Mouse (Mus musculus) heart, postnatal 0 days (tissue): ENCODE data around the gene Fgf8. TPM values are rescaled to one million over a fixed set of nuclear protein-coding genes. Genes with fewer than 3 reads are reported as not detected.

Experiments used
- ATAC-seq: fragments of 200-750 bp; cut with Nextera tagmentation; 2 replicates; pipeline ENCODE4 v1.8.0; 2017; ENCODE audit warnings: low read depth, moderate number of reproducible peaks, moderate library complexity; ENCODE audit not compliant: insufficient read depth
- DNase-seq: peaks from one replicate; pipeline ENCODE4 v3.0.0-alpha.2; 2016; ENCODE audit warnings: low spot score
- H3K27ac ChIP-seq: fragments of 300-500 bp; sonication (generic); 2 replicates; pipeline ENCODE4 v1.5.1; 2014; ENCODE audit warnings: low read depth, mild to moderate bottlenecking
- H3K27me3 ChIP-seq: fragments of 300-500 bp; sonication (generic); 2 replicates; pipeline ENCODE4 v1.6.1; 2014; ENCODE audit warnings: low read length, mixed read lengths; ENCODE audit not compliant: control insufficient read depth, insufficient read depth
- H3K36me3 ChIP-seq: fragments of 300-500 bp; sonication (generic); replicated peaks from 2 replicates; pipeline ENCODE4 v1.6.1; 2014; ENCODE audit warnings: low read length, mixed read lengths; ENCODE audit not compliant: control insufficient read depth, insufficient read depth
- H3K4me1 ChIP-seq: fragments of 300-500 bp; sonication (generic); 2 replicates; pipeline ENCODE4 v1.6.1; 2014; ENCODE audit warnings: antibody characterized with exemption; ENCODE audit not compliant: control insufficient read depth, insufficient read depth
- H3K4me2 ChIP-seq: fragments of 300-500 bp; sonication (generic); 2 replicates; pipeline ENCODE4 v1.6.1; 2014; ENCODE audit warnings: low read depth, mild to moderate bottlenecking, low read length, moderate library complexity
- H3K4me3 ChIP-seq: fragments of 300-500 bp; sonication (generic); 2 replicates; pipeline ENCODE4 v1.5.1; 2014; ENCODE audit warnings: low read depth, low read length
- H3K9ac ChIP-seq: fragments of 300-500 bp; sonication (generic); replicated peaks from 2 replicates; pipeline ENCODE4 v1.6.1; 2014; ENCODE audit warnings: low read depth, low read length, mixed read lengths
- H3K9me3 ChIP-seq: fragments of 300-500 bp; sonication (generic); replicated peaks from 2 replicates; pipeline ENCODE4 v1.6.1; 2016; ENCODE audit warnings: low read length; ENCODE audit not compliant: control insufficient read depth
- CTCF ChIP-seq: IDR thresholded peaks from 2 replicates; pipeline ENCODE4 v1.5.1; 2016; ENCODE audit warnings: antibody characterized with exemption, control low read depth, low read depth
- EP300 ChIP-seq: IDR thresholded peaks from 2 replicates; pipeline ENCODE4 v1.6.1; 2016; ENCODE audit warnings: antibody characterized with exemption, low read depth
- WGBS: fragments of 180-500 bp; shearing (Covaris S2); extraction: QIAGEN DNeasy Blood & Tissue Kit; methylation state at CpG from one replicate; pipeline ENCODE4 v1.1.7; 2014; 5-methylcytosine and 5-hydroxymethylcytosine counted together
- polyA plus RNA-seq: library from polyadenylated mRNA; unstranded; fragments of >200 nt; fragmentation: Nextera tagmentation; extraction: Ambion mirVana; gene quantifications from 2 replicates; pipeline ENCODE4 v1.2.1, GENCODE M21; 2015
- total RNA-seq: library from RNA; depleted of rRNA; stranded (reverse); fragments of >200 nt; gene quantifications from 2 replicates; pipeline ENCODE4 v1.2.3, GENCODE M21; 2014; ENCODE audit warnings: low replicate concordance

Fgf8 gene
- total and polyA plus RNA-seq, 2 experiments from 2014 or later: not detected

- Histone ChIP-seq H3K4me3 (no peak overlapping the region), H3K27ac (no peak overlapping the region), H3K4me2 (no peak overlapping the region), H3K9me3 (no peaks in the 10 kb centered on the region), H3K36me3 (peaks cover 16% of the 10 kb centered on the region), H3K4me1 (peaks cover 15% of the 10 kb centered on the region), H3K27me3 (peaks cover 37% of the 10 kb centered on the region), H3K9ac (no peak overlapping the region)
- 27% methylated on average over 11 of the region's 11 CpGs for WGBS
- TF ChIP-seq CTCF (peak; percentile 88), EP300 (no peak)
- ATAC-seq (peak; percentile 10), DNase-seq (peak; percentile 61)
Measured at GRCm38 (mm10) chr19:45747028-45747867, 4.5 kb upstream of the Fgf8 start.

DNA sequence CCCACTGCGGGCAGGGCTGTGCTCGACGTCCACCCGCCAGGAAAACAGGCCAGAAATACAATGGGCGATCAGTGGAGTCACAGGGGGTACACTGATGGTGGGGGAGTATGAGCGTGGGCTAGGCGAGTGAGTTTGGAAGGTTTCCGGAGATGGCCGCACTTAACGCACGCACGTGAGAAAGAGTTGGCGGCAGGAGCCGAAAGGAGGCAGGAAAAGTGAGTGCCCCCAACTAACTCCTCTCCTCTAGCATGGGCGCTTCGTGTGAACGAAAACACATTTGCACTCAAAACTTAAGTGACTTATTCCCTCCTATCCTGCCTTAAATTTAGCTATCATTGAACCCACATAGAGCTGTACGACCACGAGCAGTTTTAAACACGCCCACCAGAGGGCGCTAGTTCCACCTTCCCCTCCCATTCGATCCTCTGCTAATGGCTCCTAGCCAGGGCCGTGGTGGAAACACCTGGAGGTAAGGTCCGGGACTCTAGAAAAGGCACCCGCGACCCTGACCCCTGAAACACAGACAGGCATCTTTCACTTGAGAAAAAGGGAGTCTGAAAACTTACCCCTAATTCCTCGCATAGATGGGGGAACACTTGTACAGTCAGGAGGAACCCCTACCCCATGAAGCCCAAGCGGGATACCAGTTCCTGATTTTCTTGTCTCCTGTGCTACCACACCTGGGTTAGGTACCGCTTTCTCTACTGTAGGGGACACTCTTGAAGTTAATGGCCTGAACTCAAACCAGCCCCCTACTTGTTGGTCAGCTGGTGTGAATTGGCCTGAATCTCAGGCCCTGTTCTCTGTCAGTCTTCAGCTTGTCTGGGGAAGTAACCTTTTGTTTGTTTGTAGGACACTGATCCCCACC, 3.7 kb upstream of the Fgf8 start:
- Histone ChIP-seq H3K27ac (no peak overlapping the region), H3K36me3 (peaks cover 8% of the 10 kb centered on the region), H3K4me1 (peaks cover 15% of the 10 kb centered on the region), H3K4me3 (peak overlapping the region; percentile 18), H3K9me3 (no peaks in the 10 kb centered on the region), H3K9ac (no peak overlapping the region), H3K4me2 (peak overlapping the region; percentile 40), H3K27me3 (peaks cover 46% of the 10 kb centered on the region)
- TF ChIP-seq EP300 (no peak), CTCF (peak; percentile 81)
- ATAC-seq: peak; percentile 19; the same call in 1 of the 2 replicates
- DNase-seq: peak; percentile 49
- 10% methylated on average over 29 of the region's 29 CpGs for WGBS

GRCm38 (mm10) chr19:45745344-45746152, 2.8 kb upstream of the Fgf8 start:
- Histone ChIP-seq H3K4me1 (peaks cover 15% of the 10 kb centered on the region), H3K36me3 (peaks cover 1% of the 10 kb centered on the region), H3K27ac (no peak overlapping the region), H3K4me2 (peak overlapping the region; percentile 40), H3K9ac (no peak overlapping the region), H3K4me3 (peak overlapping the region; percentile 18), H3K27me3 (peaks cover 54% of the 10 kb centered on the region), H3K9me3 (no peaks in the 10 kb centered on the region)
- ATAC-seq: no peak
- no peak for TF ChIP-seq EP300
- no peak for TF ChIP-seq CTCF
- 6% methylated on average over 32 of the region's 32 CpGs for WGBS
- no peak for DNase-seq

DNA sequence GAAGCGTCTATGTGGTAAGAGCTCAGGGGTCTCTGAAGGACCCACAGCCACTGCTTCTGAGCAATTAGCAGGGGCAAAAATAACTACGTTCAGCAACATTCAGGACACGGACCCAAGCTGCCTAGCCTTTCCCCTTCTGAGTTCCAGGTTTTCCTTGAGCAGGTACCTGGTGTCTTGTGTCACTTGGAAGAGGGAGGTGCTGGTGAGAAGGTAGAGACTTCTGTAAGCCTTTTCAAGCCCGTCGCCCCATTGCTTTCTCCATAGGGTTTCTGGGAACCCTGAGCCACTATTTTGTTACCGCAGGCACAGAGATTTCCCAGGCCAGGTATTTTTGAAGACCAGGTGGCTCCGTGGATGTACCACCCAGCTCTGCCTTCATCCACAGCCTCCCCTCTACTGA, 904 bp upstream of the Fgf8 start:
- H3K4me2 ChIP-seq: no peak overlapping the region
- H3K4me3 ChIP-seq: no peak overlapping the region
- H3K27me3 ChIP-seq: peaks cover 73% of the 10 kb centered on the region
- 45% methylated on average over 7 of the region's 7 CpGs for WGBS
- no peaks in the 10 kb centered on the region for H3K9me3 ChIP-seq
- TF ChIP-seq EP300 (no peak), CTCF (no peak)
- peaks cover 11% of the 10 kb centered on the region for H3K4me1 ChIP-seq
- H3K36me3 ChIP-seq: no peaks in the 10 kb centered on the region; the same call in 1 of the 2 replicates
- DNase-seq (no peak), ATAC-seq (no peak)
- no peak overlapping the region for H3K9ac ChIP-seq
- H3K27ac ChIP-seq: no peak overlapping the region
